Mouse (Mus musculus) heart, postnatal 0 days (tissue): Measurements from ENCODE around the gene Agap1. TPM values are rescaled to one million over a fixed set of nuclear protein-coding genes. Genes with fewer than 3 reads are reported as not detected.

Experiments used
- ATAC-seq: fragments of 200-750 bp; cut with Nextera tagmentation; 2 replicates; pipeline ENCODE4 v1.8.0; 2017; ENCODE audit warnings: low read depth, moderate number of reproducible peaks, moderate library complexity; ENCODE audit not compliant: insufficient read depth
- DNase-seq: peaks from one replicate; pipeline ENCODE4 v3.0.0-alpha.2; 2016; ENCODE audit warnings: low spot score
- H3K27ac ChIP-seq: fragments of 300-500 bp; sonication (generic); 2 replicates; pipeline ENCODE4 v1.5.1; 2014; ENCODE audit warnings: low read depth, mild to moderate bottlenecking
- H3K27me3 ChIP-seq: fragments of 300-500 bp; sonication (generic); 2 replicates; pipeline ENCODE4 v1.6.1; 2014; ENCODE audit warnings: low read length, mixed read lengths; ENCODE audit not compliant: control insufficient read depth, insufficient read depth
- H3K36me3 ChIP-seq: fragments of 300-500 bp; sonication (generic); replicated peaks from 2 replicates; pipeline ENCODE4 v1.6.1; 2014; ENCODE audit warnings: low read length, mixed read lengths; ENCODE audit not compliant: control insufficient read depth, insufficient read depth
- H3K4me1 ChIP-seq: fragments of 300-500 bp; sonication (generic); 2 replicates; pipeline ENCODE4 v1.6.1; 2014; ENCODE audit warnings: antibody characterized with exemption; ENCODE audit not compliant: control insufficient read depth, insufficient read depth
- H3K4me2 ChIP-seq: fragments of 300-500 bp; sonication (generic); 2 replicates; pipeline ENCODE4 v1.6.1; 2014; ENCODE audit warnings: low read depth, mild to moderate bottlenecking, low read length, moderate library complexity
- H3K4me3 ChIP-seq: fragments of 300-500 bp; sonication (generic); 2 replicates; pipeline ENCODE4 v1.5.1; 2014; ENCODE audit warnings: low read depth, low read length
- H3K9ac ChIP-seq: fragments of 300-500 bp; sonication (generic); replicated peaks from 2 replicates; pipeline ENCODE4 v1.6.1; 2014; ENCODE audit warnings: low read depth, low read length, mixed read lengths
- H3K9me3 ChIP-seq: fragments of 300-500 bp; sonication (generic); replicated peaks from 2 replicates; pipeline ENCODE4 v1.6.1; 2016; ENCODE audit warnings: low read length; ENCODE audit not compliant: control insufficient read depth
- CTCF ChIP-seq: IDR thresholded peaks from 2 replicates; pipeline ENCODE4 v1.5.1; 2016; ENCODE audit warnings: antibody characterized with exemption, control low read depth, low read depth
- EP300 ChIP-seq: IDR thresholded peaks from 2 replicates; pipeline ENCODE4 v1.6.1; 2016; ENCODE audit warnings: antibody characterized with exemption, low read depth
- WGBS: fragments of 180-500 bp; shearing (Covaris S2); extraction: QIAGEN DNeasy Blood & Tissue Kit; methylation state at CpG from one replicate; pipeline ENCODE4 v1.1.7; 2014; 5-methylcytosine and 5-hydroxymethylcytosine counted together
- polyA plus RNA-seq: library from polyadenylated mRNA; unstranded; fragments of >200 nt; fragmentation: Nextera tagmentation; extraction: Ambion mirVana; gene quantifications from 2 replicates; pipeline ENCODE4 v1.2.1, GENCODE M21; 2015
- total RNA-seq: library from RNA; depleted of rRNA; stranded (reverse); fragments of >200 nt; gene quantifications from 2 replicates; pipeline ENCODE4 v1.2.3, GENCODE M21; 2014; ENCODE audit warnings: low replicate concordance

Gene Agap1
- total and polyA plus RNA-seq, 2 experiments from 2014 or later, result 6.1 to 21.0 TPM

- no peak for ATAC-seq
- Histone ChIP-seq H3K4me2 (no peak overlapping the region), H3K4me1 (peaks cover 27% of the 10 kb centered on the region), H3K4me3 (no peak overlapping the region), H3K36me3 (no peaks in the 10 kb centered on the region), H3K27me3 (no peaks in the 10 kb centered on the region), H3K27ac (no peak overlapping the region), H3K9me3 (peaks cover 7% of the 10 kb centered on the region; the same call in 1 of the 2 replicates), H3K9ac (no peak overlapping the region)
- no peak for TF ChIP-seq CTCF
- no peak for TF ChIP-seq EP300
- WGBS, result 78% methylated on average over 5 of the region's 5 CpGs
- DNase-seq, result no peak
Observed at GRCm38 (mm10) chr1:89461881-89462280, 7.3 kb downstream of the Agap1 start.

- TF ChIP-seq EP300, result no peak
- TF ChIP-seq CTCF, result no peak
- Histone ChIP-seq H3K36me3 (no peaks in the 10 kb centered on the region), H3K27ac (0 out of 2 replicates have a peak overlapping the region, but pooled peaks have one; percentile 32), H3K27me3 (no peaks in the 10 kb centered on the region), H3K4me3 (no peak overlapping the region), H3K4me2 (peak overlapping the region; percentile 38), H3K9me3 (peaks cover 5% of the 10 kb centered on the region; the same call in 1 of the 2 replicates), H3K9ac (no peak overlapping the region), H3K4me1 (peaks cover 35% of the 10 kb centered on the region)
- peak; percentile 66 for DNase-seq
- 6% methylated on average over 8 of the region's 8 CpGs for WGBS
- peak; percentile 53; the same call in 1 of the 2 replicates for ATAC-seq
Observed at GRCm38 (mm10) chr1:89463138-89463537, 8.5 kb downstream of the Agap1 start.

GRCm38 (mm10) chr1:89465417-89466002 is 10.9 kb downstream of the Agap1 start:
- 39% methylated on average over 5 of the region's 5 CpGs for WGBS
- Histone ChIP-seq H3K4me1 (peaks cover 41% of the 10 kb centered on the region), H3K9ac (no peak overlapping the region), H3K27me3 (no peaks in the 10 kb centered on the region), H3K27ac (no peak overlapping the region), H3K4me3 (no peak overlapping the region), H3K4me2 (no peak overlapping the region), H3K9me3 (no peaks in the 10 kb centered on the region), H3K36me3 (no peaks in the 10 kb centered on the region)
- no peak for TF ChIP-seq CTCF
- TF ChIP-seq EP300, result no peak
- DNase-seq (no peak), ATAC-seq (no peak)

- Histone ChIP-seq H3K9me3 (no peaks in the 10 kb centered on the region), H3K36me3 (no peaks in the 10 kb centered on the region), H3K4me3 (no peak overlapping the region), H3K27ac (peak overlapping the region; percentile 60; the same call in 1 of the 2 replicates), H3K9ac (no peak overlapping the region), H3K4me2 (no peak overlapping the region), H3K27me3 (no peaks in the 10 kb centered on the region), H3K4me1 (peaks cover 49% of the 10 kb centered on the region)
- DNase-seq, result no peak
- TF ChIP-seq CTCF (no peak), EP300 (no peak)
- WGBS, result 31% methylated on average over 6 of the region's 6 CpGs
- ATAC-seq, result peak; percentile 58
Observed at GRCm38 (mm10) chr1:89467321-89468069, 12.9 kb downstream of the Agap1 start.

GRCm38 (mm10) chr1:89468141-89468540 is 13.5 kb downstream of the Agap1 start:
- no peak for DNase-seq
- Histone ChIP-seq H3K36me3 (no peaks in the 10 kb centered on the region), H3K4me1 (peaks cover 42% of the 10 kb centered on the region), H3K4me3 (no peak overlapping the region), H3K4me2 (no peak overlapping the region), H3K27ac (no peak overlapping the region; the same call in 1 of the 2 replicates), H3K9ac (no peak overlapping the region), H3K27me3 (no peaks in the 10 kb centered on the region), H3K9me3 (no peaks in the 10 kb centered on the region)
- 62% methylated on average over 3 of the region's 3 CpGs for WGBS
- no peak for ATAC-seq
- TF ChIP-seq CTCF (no peak), EP300 (no peak)
